Mouse (Mus musculus) liver, adult 2 months (tissue): Measurements from ENCODE around the gene Pecam1. TPM values are rescaled to one million over a fixed set of nuclear protein-coding genes. Genes with fewer than 3 reads are reported as not detected.
"Not testable (repeated sequence)": the region's sequence is repeated elsewhere in the genome, so short reads cannot be mapped to it uniquely, and the experiment has no call there.

Experiments
- DNase-seq: peaks from one replicate; pipeline ENCODE4 v3.0.0-alpha.2; 2011; ENCODE audit warnings: low read depth, low spot score; ENCODE audit errors: extremely low read depth
- H3K27ac ChIP-seq: fragments of 200-500 bp; replicated peaks from 2 replicates; pipeline ENCODE4 v1.5.1; 2012; ENCODE audit warnings: low read depth, mild to moderate bottlenecking, control low read depth, inconsistent platforms, low read length; ENCODE audit not compliant: insufficient read depth
- H3K27me3 ChIP-seq: fragments of 200-500 bp; 2 replicates; pipeline ENCODE4 v1.6.1; 2012; ENCODE audit warnings: mild to moderate bottlenecking, moderate library complexity, low read length, inconsistent platforms; ENCODE audit not compliant: control insufficient read depth, insufficient read depth
- H3K36me3 ChIP-seq: fragments of 200-500 bp; 2 replicates; pipeline ENCODE4 v1.6.1; 2012; ENCODE audit warnings: low read length, inconsistent platforms; ENCODE audit not compliant: control insufficient read depth, insufficient read depth
- H3K4me1 ChIP-seq: fragments of 200-500 bp; 2 replicates; pipeline ENCODE4 v1.6.1; 2011; ENCODE audit warnings: low read length; ENCODE audit not compliant: control insufficient read depth, insufficient read depth
- H3K4me3 ChIP-seq: fragments of 200-500 bp; 2 replicates; pipeline ENCODE4 v1.5.1; 2011; ENCODE audit warnings: low read depth, mild to moderate bottlenecking, control low read depth, low read length, moderate library complexity; ENCODE audit not compliant: insufficient read depth
- H3K79me2 ChIP-seq: fragments of 200-500 bp; 2 replicates; pipeline ENCODE4 v1.6.1; 2012; ENCODE audit warnings: inconsistent platforms, mild to moderate bottlenecking, low read length, moderate library complexity; ENCODE audit not compliant: control insufficient read depth, insufficient read depth
- H3K9ac ChIP-seq: fragments of 200-500 bp; 2 replicates; pipeline ENCODE4 v1.6.1; 2012; ENCODE audit warnings: low read depth, mild to moderate bottlenecking, control low read depth, inconsistent platforms, low read length
- CTCF ChIP-seq: fragments of 200-500 bp; IDR thresholded peaks from 2 replicates; pipeline ENCODE4 v1.5.1; 2011; ENCODE audit warnings: low read depth, low read length, control low read depth
- POLR2A ChIP-seq: fragments of 200-500 bp; IDR thresholded peaks from 2 replicates; pipeline ENCODE4 v1.6.1; 2011; ENCODE audit warnings: low read length, control low read depth; ENCODE audit not compliant: insufficient read depth; ENCODE audit errors: extremely low read depth
- WGBS: fragments of 180-500 bp; shearing (Covaris S2); methylation state at CpG from one replicate; pipeline ENCODE4 v1.1.7; 2018; 5-methylcytosine and 5-hydroxymethylcytosine counted together
- polyA plus RNA-seq: library from polyadenylated mRNA; depleted of rRNA; stranded (reverse); fragments of >200 nt; gene quantifications from 2 replicates; pipeline ENCODE4 v1.2.3, GENCODE M21; 2012
- total RNA-seq: library from RNA; depleted of rRNA; stranded (reverse); fragments of >200 nt; gene quantifications from 2 replicates; pipeline ENCODE4 v1.2.3, GENCODE M21; 2014

Pecam1 gene
- total and polyA plus RNA-seq, 2 experiments, result 5.4 to 14.6 TPM

GRCm38 (mm10) chr11:106640059-106640458 is 110.4 kb downstream of the Pecam1 start:
- no peaks in the 10 kb centered on the region for H3K36me3 ChIP-seq
- H3K9ac ChIP-seq, result no peak overlapping the region
- TF ChIP-seq POLR2A (no peak), CTCF (no peak)
- DNase-seq, result no peak
- no peaks in the 10 kb centered on the region for H3K27me3 ChIP-seq
- 74% methylated on average over 9 of the region's 9 CpGs for WGBS
- H3K27ac ChIP-seq, result no peak overlapping the region
- H3K79me2 ChIP-seq, result no peaks in the 10 kb centered on the region
- 0 out of 2 replicates have a peak, but pooled peaks cover 2% of the 10 kb centered on the region for H3K4me1 ChIP-seq
- no peak overlapping the region for H3K4me3 ChIP-seq

- TF ChIP-seq CTCF, result no peak
- TF ChIP-seq POLR2A, result no peak
- Histone ChIP-seq H3K79me2 (no peaks in the 10 kb centered on the region), H3K4me1 (0 out of 2 replicates have a peak, but pooled peaks cover 2% of the 10 kb centered on the region), H3K27me3 (no peaks in the 10 kb centered on the region), H3K9ac (no peak overlapping the region), H3K27ac (no peak overlapping the region), H3K36me3 (no peaks in the 10 kb centered on the region), H3K4me3 (no peak overlapping the region)
- 59% methylated on average over 5 of the region's 5 CpGs for WGBS
- no peak for DNase-seq
Measured at GRCm38 (mm10) chr11:106639356-106639692, 111.1 kb downstream of the Pecam1 start.

- H3K27ac ChIP-seq, result no peak overlapping the region
- WGBS, result 78% methylated on average over 9 of the region's 9 CpGs
- H3K4me1 ChIP-seq, result 0 out of 2 replicates have a peak, but pooled peaks cover 2% of the 10 kb centered on the region
- H3K9ac ChIP-seq, result no peak overlapping the region
- no peak for DNase-seq
- H3K36me3 ChIP-seq, result no peaks in the 10 kb centered on the region
- no peak for TF ChIP-seq POLR2A
- no peaks in the 10 kb centered on the region for H3K79me2 ChIP-seq
- no peaks in the 10 kb centered on the region for H3K27me3 ChIP-seq
- no peak overlapping the region for H3K4me3 ChIP-seq
Measured at GRCm38 (mm10) chr11:106638551-106639355, 111.7 kb downstream of the Pecam1 start.

GRCm38 (mm10) chr11:106637754-106638153 is 112.7 kb downstream of the Pecam1 start:
- no peaks in the 10 kb centered on the region for H3K27me3 ChIP-seq
- H3K79me2 ChIP-seq, result no peaks in the 10 kb centered on the region
- H3K4me3 ChIP-seq, result no peak overlapping the region
- H3K9ac ChIP-seq, result no peak overlapping the region
- no peak for TF ChIP-seq CTCF
- no peak for TF ChIP-seq POLR2A
- no peak for DNase-seq
- no peak overlapping the region for H3K27ac ChIP-seq
- H3K36me3 ChIP-seq, result no peaks in the 10 kb centered on the region
- 0 out of 2 replicates have a peak, but pooled peaks cover under 1% of the 10 kb centered on the region for H3K4me1 ChIP-seq
- 58% methylated on average over 7 of the region's 7 CpGs for WGBS

- Histone ChIP-seq H3K79me2 (no peaks in the 10 kb centered on the region), H3K9ac (no peak overlapping the region), H3K36me3 (no peaks in the 10 kb centered on the region), H3K27ac (no peak overlapping the region), H3K4me3 (no peak overlapping the region), H3K4me1 (no peaks in the 10 kb centered on the region), H3K27me3 (no peaks in the 10 kb centered on the region)
- TF ChIP-seq POLR2A, result no peak
- no peak for TF ChIP-seq CTCF
- 59% methylated on average over 2 of the region's 2 CpGs for WGBS
- DNase-seq, result no peak
Measured at GRCm38 (mm10) chr11:106635946-106636345, 114.5 kb downstream of the Pecam1 start.

- H3K27ac ChIP-seq, H3K36me3 ChIP-seq, H3K9ac ChIP-seq, H3K4me1 ChIP-seq, H3K79me2 ChIP-seq, H3K27me3 ChIP-seq, DNase-seq, H3K4me3 ChIP-seq: not testable (repeated sequence)
- WGBS, result 91% methylated on average over 3 of the region's 3 CpGs
Measured at GRCm38 (mm10) chr11:106634175-106634574, 116.3 kb downstream of the Pecam1 start.
